Mouse (Mus musculus) erythroblast, embryonic 14.5 days (primary cell): Measurements from ENCODE around the gene Hddc3.

Experiments
- GATA1 ChIP-seq: IDR thresholded peaks from 2 replicates; pipeline ENCODE4 v1.6.1; 2012; ENCODE audit warnings: low read length, inconsistent platforms, mixed read lengths
- TAL1 ChIP-seq: IDR thresholded peaks from 3 replicates; pipeline ENCODE4 v1.6.1; 2012; ENCODE audit warnings: low read length, inconsistent platforms, mixed read lengths

- no peak for TF ChIP-seq TAL1
- no peak for TF ChIP-seq GATA1
Measured at GRCm38 (mm10) chr7:80372667-80373066, 29.8 kb downstream of the Hddc3 start.
